Mouse (Mus musculus): Measurements from ENCODE around the gene Rps15. TPM values are rescaled to one million over a fixed set of nuclear protein-coding genes. Genes with fewer than 3 reads are reported as not detected.

Gene Rps15
- polyA plus RNA-seq, 1 experiment = 2,157 TPM

- peak; percentile 97 for DNase-seq (ENCODE audit: low read depth)
- TF ChIP-seq POLR2A (IDR thresholded peaks at IDR 0.05; ENCODE audit: borderline replicate concordance, extremely low read depth, insufficient read depth, insufficient read length, poor library complexity, severe bottlenecking) (no peak), CTCF (IDR thresholded peaks at IDR 0.05; ENCODE audit: borderline replicate concordance, extremely low read depth, insufficient read depth, insufficient read length) (peak; percentile 60)
Observed at GRCm38 (mm10) chr10:80295618-80296425, 3.6 kb downstream of the Rps15 start, which contains the start of gene Apc2. Gene Apc2 (plus strand): TSS chr10:80295977.

GRCm38 (mm10) chr10:80296824-80297223 is 4.6 kb downstream of the Rps15 start:
- TF ChIP-seq CTCF (IDR thresholded peaks at IDR 0.05; ENCODE audit: borderline replicate concordance, extremely low read depth, insufficient read depth, insufficient read length) (no peak), POLR2A (IDR thresholded peaks at IDR 0.05; ENCODE audit: borderline replicate concordance, extremely low read depth, insufficient read depth, insufficient read length, poor library complexity, severe bottlenecking) (no peak)
- DNase-seq (ENCODE audit: low read depth) = no peak

GRCm38 (mm10) chr10:80297526-80298133 is 5.4 kb downstream of the Rps15 start:
- TF ChIP-seq CTCF (IDR thresholded peaks at IDR 0.05; ENCODE audit: borderline replicate concordance, extremely low read depth, insufficient read depth, insufficient read length) (no peak), POLR2A (IDR thresholded peaks at IDR 0.05; ENCODE audit: borderline replicate concordance, extremely low read depth, insufficient read depth, insufficient read length, poor library complexity, severe bottlenecking) (no peak)
- no peak for DNase-seq (ENCODE audit: low read depth)

GRCm38 (mm10) chr10:80298571-80299281 is 6.5 kb downstream of the Rps15 start:
- TF ChIP-seq POLR2A (IDR thresholded peaks at IDR 0.05; ENCODE audit: borderline replicate concordance, extremely low read depth, insufficient read depth, insufficient read length, poor library complexity, severe bottlenecking) = peak; percentile 96
- no peak for TF ChIP-seq CTCF (IDR thresholded peaks at IDR 0.05; ENCODE audit: borderline replicate concordance, extremely low read depth, insufficient read depth, insufficient read length)

GRCm38 (mm10) chr10:80299301-80299700 is 7.0 kb downstream of the Rps15 start:
- TF ChIP-seq POLR2A (IDR thresholded peaks at IDR 0.05; ENCODE audit: borderline replicate concordance, extremely low read depth, insufficient read depth, insufficient read length, poor library complexity, severe bottlenecking) = no peak
- no peak for TF ChIP-seq CTCF (IDR thresholded peaks at IDR 0.05; ENCODE audit: borderline replicate concordance, extremely low read depth, insufficient read depth, insufficient read length)
- peak; percentile 70 for DNase-seq (ENCODE audit: low read depth)

More at GRCm38 (mm10) chr10:80298571-80299281, 6.5 kb downstream of the Rps15 start:
- DNase-seq (ENCODE audit: low read depth) = peak; percentile 98

GRCm38 (mm10) chr10:80299824-80300223 is 7.6 kb downstream of the Rps15 start:
- no peak for DNase-seq (ENCODE audit: low read depth)
- TF ChIP-seq POLR2A (IDR thresholded peaks at IDR 0.05; ENCODE audit: borderline replicate concordance, extremely low read depth, insufficient read depth, insufficient read length, poor library complexity, severe bottlenecking) = no peak
- no peak for TF ChIP-seq CTCF (IDR thresholded peaks at IDR 0.05; ENCODE audit: borderline replicate concordance, extremely low read depth, insufficient read depth, insufficient read length)

- no peak for TF ChIP-seq CTCF (IDR thresholded peaks at IDR 0.05; ENCODE audit: borderline replicate concordance, extremely low read depth, insufficient read depth, insufficient read length)
- TF ChIP-seq POLR2A (IDR thresholded peaks at IDR 0.05; ENCODE audit: borderline replicate concordance, extremely low read depth, insufficient read depth, insufficient read length, poor library complexity, severe bottlenecking) = peak; percentile 27; the same call in 1 of the 2 replicates
- DNase-seq (ENCODE audit: low read depth) = peak; percentile 97
Observed at GRCm38 (mm10) chr10:80300672-80301181, 8.5 kb downstream of the Rps15 start.

- TF ChIP-seq CTCF (IDR thresholded peaks at IDR 0.05; ENCODE audit: borderline replicate concordance, extremely low read depth, insufficient read depth, insufficient read length) = no peak
- no peak for TF ChIP-seq POLR2A (IDR thresholded peaks at IDR 0.05; ENCODE audit: borderline replicate concordance, extremely low read depth, insufficient read depth, insufficient read length, poor library complexity, severe bottlenecking)
- DNase-seq (ENCODE audit: low read depth) = no peak
Observed at GRCm38 (mm10) chr10:80301256-80302081, 9.2 kb downstream of the Rps15 start.

GRCm38 (mm10) chr10:80302082-80302355 is 9.8 kb downstream of the Rps15 start:
- TF ChIP-seq CTCF (IDR thresholded peaks at IDR 0.05; ENCODE audit: borderline replicate concordance, extremely low read depth, insufficient read depth, insufficient read length) = no peak
- TF ChIP-seq POLR2A (IDR thresholded peaks at IDR 0.05; ENCODE audit: borderline replicate concordance, extremely low read depth, insufficient read depth, insufficient read length, poor library complexity, severe bottlenecking) = no peak
- no peak for DNase-seq (ENCODE audit: low read depth)

GRCm38 (mm10) chr10:80302471-80302881 is 10.2 kb downstream of the Rps15 start:
- peak; percentile 76 for DNase-seq (ENCODE audit: low read depth)
- TF ChIP-seq CTCF (IDR thresholded peaks at IDR 0.05; ENCODE audit: borderline replicate concordance, extremely low read depth, insufficient read depth, insufficient read length) (no peak), POLR2A (IDR thresholded peaks at IDR 0.05; ENCODE audit: borderline replicate concordance, extremely low read depth, insufficient read depth, insufficient read length, poor library complexity, severe bottlenecking) (no peak)
